Mouse (Mus musculus): ENCODE data around the gene Pou3f1. TPM values are rescaled to one million over a fixed set of nuclear protein-coding genes. Genes with fewer than 3 reads are reported as not detected.
A peak's percentile ranks its signal among the peaks of the same experiment; 100 is the strongest.

Gene Pou3f1
- total and polyA plus RNA-seq, 3 experiments = 0.04 to 0.16 (median 0.08) TPM

DNA sequence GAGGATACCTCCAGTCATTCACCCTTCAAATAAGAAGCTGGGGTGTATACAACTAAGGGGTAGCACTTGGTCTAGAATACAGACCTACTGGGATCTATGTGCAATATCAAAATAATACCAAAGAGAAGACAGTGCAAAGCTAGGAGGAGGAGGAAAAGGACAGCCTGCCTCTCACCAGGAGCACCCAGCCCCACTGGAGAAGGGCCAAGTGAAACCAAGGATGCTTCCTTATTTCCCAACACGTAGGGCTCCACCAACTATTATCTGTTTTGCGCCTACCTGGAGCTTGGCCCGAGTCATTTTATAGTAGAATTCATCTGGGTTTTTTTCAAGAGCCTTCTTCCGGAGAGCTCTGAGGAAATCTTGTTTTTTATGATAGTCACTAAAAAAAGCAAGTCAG, 26.9 kb downstream of the Pou3f1 start:
- Histone ChIP-seq H3K4me1 (ENCODE audit: control insufficient read depth, insufficient read depth, low read length) (peaks cover 4% of the 10 kb centered on the region; the same call in 1 of the 2 replicates), H3K4me3 (no peak overlapping the region), H3K36me3 (ENCODE audit: control insufficient read depth, insufficient read depth, low read length) (peaks cover 15% of the 10 kb centered on the region), H3K27ac (no peak overlapping the region), H3K27me3 (ENCODE audit: control insufficient read depth, insufficient read depth, low read length) (no peaks in the 10 kb centered on the region), H3K9ac (ENCODE audit: low read depth, low read length) (no peak overlapping the region), H3K79me2 (replicated peaks; ENCODE audit: control insufficient read depth, insufficient read depth, low read length) (no peaks in the 10 kb centered on the region)
- intact Hi-C loops (cut with DNase I) = loop anchor here (2.0 kb wide), 1 partner anchor 27 kb away; no protein-coding TSS in a partner anchor
- 67% methylated on average over 4 of the region's 4 CpGs for WGBS
- no peak for DNase-seq
- TF ChIP-seq CTCF (IDR thresholded peaks at IDR 0.05) = no peak
- TF ChIP-seq EP300 (IDR thresholded peaks at IDR 0.05; ENCODE audit: insufficient read depth, low read depth, low read length) = no peak
- TF ChIP-seq POLR2A (IDR thresholded peaks at IDR 0.05; ENCODE audit: insufficient read depth, low read depth, low read length) = no peak

- H3K36me3 ChIP-seq (ENCODE audit: control insufficient read depth, insufficient read depth, low read length) = peaks cover 12% of the 10 kb centered on the region
- TF ChIP-seq EP300 (IDR thresholded peaks at IDR 0.05; ENCODE audit: insufficient read depth, low read depth, low read length) (no peak), POLR2A (IDR thresholded peaks at IDR 0.05; ENCODE audit: insufficient read depth, low read depth, low read length) (no peak), CTCF (IDR thresholded peaks at IDR 0.05) (peak; percentile 51)
- intact Hi-C loops (cut with DNase I) = no loop called here
Measured at GRCm38 (mm10) chr4:124685004-124685403, 28.4 kb downstream of the Pou3f1 start.

GRCm38 (mm10) chr4:124685453-124685852, 28.8 kb downstream of the Pou3f1 start:
- Histone ChIP-seq H3K9ac (ENCODE audit: low read depth, low read length) (no peak overlapping the region), H3K4me1 (ENCODE audit: control insufficient read depth, insufficient read depth, low read length) (peaks cover 4% of the 10 kb centered on the region; the same call in 1 of the 2 replicates), H3K36me3 (ENCODE audit: control insufficient read depth, insufficient read depth, low read length) (peaks cover 12% of the 10 kb centered on the region), H3K79me2 (replicated peaks; ENCODE audit: control insufficient read depth, insufficient read depth, low read length) (0 out of 2 replicates have a peak, but pooled peaks cover 1% of the 10 kb centered on the region), H3K4me3 (no peak overlapping the region), H3K27me3 (ENCODE audit: control insufficient read depth, insufficient read depth, low read length) (no peaks in the 10 kb centered on the region), H3K27ac (peak overlapping the region; percentile 71; the same call in 1 of the 2 replicates)
- no peak for DNase-seq
- intact Hi-C loops (cut with DNase I) = no loop called here
- WGBS = 64% methylated on average over 8 of the region's 8 CpGs
- TF ChIP-seq POLR2A (IDR thresholded peaks at IDR 0.05; ENCODE audit: insufficient read depth, low read depth, low read length) = no peak
- TF ChIP-seq CTCF (IDR thresholded peaks at IDR 0.05) = no peak
- no peak for TF ChIP-seq EP300 (IDR thresholded peaks at IDR 0.05; ENCODE audit: insufficient read depth, low read depth, low read length)

More at GRCm38 (mm10) chr4:124685004-124685403, 28.4 kb downstream of the Pou3f1 start:
- DNase-seq = no peak
- H3K27ac ChIP-seq = no peak overlapping the region
- H3K4me1 ChIP-seq (ENCODE audit: control insufficient read depth, insufficient read depth, low read length) = peaks cover 4% of the 10 kb centered on the region; the same call in 1 of the 2 replicates
- no peak overlapping the region for H3K4me3 ChIP-seq
- H3K27me3 ChIP-seq (ENCODE audit: control insufficient read depth, insufficient read depth, low read length) = no peaks in the 10 kb centered on the region
- 66% methylated on average over 4 of the region's 4 CpGs for WGBS
- H3K79me2 ChIP-seq (replicated peaks; ENCODE audit: control insufficient read depth, insufficient read depth, low read length) = 0 out of 2 replicates have a peak, but pooled peaks cover 1% of the 10 kb centered on the region
- H3K9ac ChIP-seq (ENCODE audit: low read depth, low read length) = no peak overlapping the region

GRCm38 (mm10) chr4:124685897-124686402, 29.3 kb downstream of the Pou3f1 start:
- 38% methylated on average over 8 of the region's 8 CpGs for WGBS
- Histone ChIP-seq H3K9ac (ENCODE audit: low read depth, low read length) (no peak overlapping the region; the same call in 1 of the 2 replicates), H3K27ac (peak overlapping the region; percentile 71), H3K36me3 (ENCODE audit: control insufficient read depth, insufficient read depth, low read length) (peaks cover 12% of the 10 kb centered on the region), H3K79me2 (replicated peaks; ENCODE audit: control insufficient read depth, insufficient read depth, low read length) (0 out of 2 replicates have a peak, but pooled peaks cover 1% of the 10 kb centered on the region), H3K27me3 (ENCODE audit: control insufficient read depth, insufficient read depth, low read length) (no peaks in the 10 kb centered on the region), H3K4me1 (ENCODE audit: control insufficient read depth, insufficient read depth, low read length) (peaks cover 6% of the 10 kb centered on the region), H3K4me3 (no peak overlapping the region)
- intact Hi-C loops (cut with DNase I) = no loop called here
- peak in 1 of 2 experiments; percentile 31 for DNase-seq
- TF ChIP-seq POLR2A (IDR thresholded peaks at IDR 0.05; ENCODE audit: insufficient read depth, low read depth, low read length) (no peak), EP300 (IDR thresholded peaks at IDR 0.05; ENCODE audit: insufficient read depth, low read depth, low read length) (no peak), CTCF (IDR thresholded peaks at IDR 0.05) (no peak)

DNA sequence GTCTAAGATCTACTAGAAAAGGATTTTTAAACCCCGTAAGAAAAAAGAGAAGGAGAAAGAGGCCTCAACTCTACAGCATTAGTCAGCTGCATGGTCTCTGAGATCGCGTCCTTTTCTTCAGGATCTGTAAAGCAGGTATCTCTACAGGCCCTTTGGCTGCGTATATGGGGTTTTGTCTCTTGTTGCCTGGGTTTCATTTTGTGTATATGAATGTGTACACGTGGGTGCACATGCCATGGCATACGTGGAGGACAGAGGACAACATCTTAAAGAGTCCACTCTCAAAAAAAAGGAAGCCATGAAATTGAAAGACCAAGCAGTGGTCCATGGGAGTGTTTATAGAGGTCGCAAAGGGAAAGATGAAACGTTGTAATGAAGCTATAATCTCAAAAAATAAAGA, 34.8 kb downstream of the Pou3f1 start:
- no peak overlapping the region for H3K27ac ChIP-seq
- DNase-seq = no peak
- H3K79me2 ChIP-seq (replicated peaks; ENCODE audit: control insufficient read depth, insufficient read depth, low read length) = 0 out of 2 replicates have a peak, but pooled peaks cover 3% of the 10 kb centered on the region
- peaks cover 9% of the 10 kb centered on the region for H3K36me3 ChIP-seq (ENCODE audit: control insufficient read depth, insufficient read depth, low read length)
- no peak overlapping the region for H3K4me3 ChIP-seq
- no peaks in the 10 kb centered on the region for H3K27me3 ChIP-seq (ENCODE audit: control insufficient read depth, insufficient read depth, low read length)
- peaks cover 4% of the 10 kb centered on the region for H3K4me1 ChIP-seq (ENCODE audit: control insufficient read depth, insufficient read depth, low read length)
- intact Hi-C loops (cut with DNase I) = no loop called here
- no peak for TF ChIP-seq POLR2A (IDR thresholded peaks at IDR 0.05; ENCODE audit: insufficient read depth, low read depth, low read length)
- no peak for TF ChIP-seq CTCF (IDR thresholded peaks at IDR 0.05)
- no peak for TF ChIP-seq EP300 (IDR thresholded peaks at IDR 0.05; ENCODE audit: insufficient read depth, low read depth, low read length)
- H3K9ac ChIP-seq (ENCODE audit: low read depth, low read length) = no peak overlapping the region
- 52% methylated on average over 8 of the region's 8 CpGs for WGBS

- Histone ChIP-seq H3K9ac (ENCODE audit: low read depth, low read length) (no peak overlapping the region), H3K27me3 (ENCODE audit: control insufficient read depth, insufficient read depth, low read length) (no peaks in the 10 kb centered on the region), H3K36me3 (ENCODE audit: control insufficient read depth, insufficient read depth, low read length) (peaks cover 7% of the 10 kb centered on the region), H3K4me1 (ENCODE audit: control insufficient read depth, insufficient read depth, low read length) (peaks cover 4% of the 10 kb centered on the region), H3K79me2 (replicated peaks; ENCODE audit: control insufficient read depth, insufficient read depth, low read length) (0 out of 2 replicates have a peak, but pooled peaks cover 3% of the 10 kb centered on the region), H3K27ac (no peak overlapping the region), H3K4me3 (peak overlapping the region; percentile 75)
- 28% methylated on average over 3 of the region's 3 CpGs for WGBS
- intact Hi-C loops (cut with DNase I) = loop anchor here (2.0 kb wide), 2 partner anchors 22 to 48 kb away; partner anchors contain the start of genes Inpp5b and Sf3a3
- TF ChIP-seq CTCF (IDR thresholded peaks at IDR 0.05) = no peak
- TF ChIP-seq POLR2A (IDR thresholded peaks at IDR 0.05; ENCODE audit: insufficient read depth, low read depth, low read length) = no peak
- TF ChIP-seq EP300 (IDR thresholded peaks at IDR 0.05; ENCODE audit: insufficient read depth, low read depth, low read length) = no peak
- DNase-seq = no peak
Measured at GRCm38 (mm10) chr4:124692416-124692861, 35.8 kb downstream of the Pou3f1 start.
